Mouse (Mus musculus): ENCODE results near the gene Pde6c. TPM values are rescaled to one million over a fixed set of nuclear protein-coding genes. Genes with fewer than 3 reads are reported as not detected.
A peak's percentile ranks its signal among the peaks of the same experiment; 100 is the strongest.

The Pde6c gene
- polyA plus RNA-seq, 1 experiment from 2014 or later, result not detected

DNA sequence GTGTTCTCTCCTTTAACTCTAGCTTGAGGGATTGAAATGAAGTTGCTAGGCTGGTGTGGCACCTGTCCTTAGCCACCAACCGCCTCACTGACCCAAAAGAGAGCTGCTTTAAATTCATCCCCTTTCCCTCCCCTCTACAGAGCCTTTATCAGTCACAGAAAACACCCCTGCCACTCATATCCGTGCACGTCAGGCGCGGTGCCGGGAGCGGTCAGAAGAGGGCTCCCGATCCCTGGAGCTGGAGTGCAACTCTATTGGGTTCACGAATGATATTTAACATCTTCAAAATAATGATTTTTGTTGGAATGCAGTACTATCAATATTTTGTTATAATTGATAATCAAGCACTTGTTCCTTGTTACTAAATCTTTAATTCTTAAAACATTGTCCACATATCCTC is 74.1 kb downstream of the Pde6c start:
- H3K4me2 ChIP-seq, result no peak overlapping the region
- WGBS, result 56% methylated on average over 9 of the region's 9 CpGs
- H3K27me3 ChIP-seq (replicated peaks), result no peaks in the 10 kb centered on the region
- H3K4me1 ChIP-seq, result no peaks in the 10 kb centered on the region
- no peak for ATAC-seq (ENCODE audit: extremely low read depth, insufficient number of reproducible peaks, low FRiP score, low TSS enrichment)
- 0 out of 2 replicates have a peak, but pooled peaks cover 2% of the 10 kb centered on the region for H3K9me3 ChIP-seq
- no peak overlapping the region for H3K9ac ChIP-seq
- H3K27ac ChIP-seq (replicated peaks), result no peak overlapping the region
- H3K4me3 ChIP-seq, result no peak overlapping the region
- peaks cover 43% of the 10 kb centered on the region for H3K36me3 ChIP-seq

DNA sequence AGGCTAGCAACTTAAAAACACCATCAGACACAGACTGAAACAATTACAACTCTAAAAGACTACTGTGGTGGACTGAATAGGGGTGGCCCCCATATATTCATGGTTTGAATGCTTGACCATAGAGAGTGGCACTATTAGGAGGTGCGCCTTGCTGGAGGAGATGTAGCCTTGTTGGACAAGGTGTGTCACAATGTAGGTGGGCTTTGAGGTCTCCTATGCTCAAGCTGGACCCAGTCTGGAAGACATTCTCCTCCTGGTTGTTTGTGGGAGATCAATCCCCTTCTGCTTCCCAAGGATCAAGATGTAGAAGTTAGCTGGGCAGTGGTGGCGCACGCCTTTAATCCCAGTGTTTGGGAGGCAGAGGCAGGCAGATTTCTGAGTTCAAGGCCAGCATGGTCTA is 85.1 kb downstream of the Pde6c start:
- Histone ChIP-seq H3K36me3 (peaks cover 45% of the 10 kb centered on the region), H3K4me1 (peaks cover 2% of the 10 kb centered on the region), H3K27me3 (replicated peaks) (no peaks in the 10 kb centered on the region), H3K4me3 (no peak overlapping the region), H3K9me3 (no peaks in the 10 kb centered on the region), H3K4me2 (no peak overlapping the region), H3K27ac (replicated peaks) (no peak overlapping the region), H3K9ac (no peak overlapping the region)
- no peak for ATAC-seq (ENCODE audit: extremely low read depth, insufficient number of reproducible peaks, low FRiP score, low TSS enrichment)
- WGBS, result 96% methylated on average over 3 of the region's 3 CpGs

DNA sequence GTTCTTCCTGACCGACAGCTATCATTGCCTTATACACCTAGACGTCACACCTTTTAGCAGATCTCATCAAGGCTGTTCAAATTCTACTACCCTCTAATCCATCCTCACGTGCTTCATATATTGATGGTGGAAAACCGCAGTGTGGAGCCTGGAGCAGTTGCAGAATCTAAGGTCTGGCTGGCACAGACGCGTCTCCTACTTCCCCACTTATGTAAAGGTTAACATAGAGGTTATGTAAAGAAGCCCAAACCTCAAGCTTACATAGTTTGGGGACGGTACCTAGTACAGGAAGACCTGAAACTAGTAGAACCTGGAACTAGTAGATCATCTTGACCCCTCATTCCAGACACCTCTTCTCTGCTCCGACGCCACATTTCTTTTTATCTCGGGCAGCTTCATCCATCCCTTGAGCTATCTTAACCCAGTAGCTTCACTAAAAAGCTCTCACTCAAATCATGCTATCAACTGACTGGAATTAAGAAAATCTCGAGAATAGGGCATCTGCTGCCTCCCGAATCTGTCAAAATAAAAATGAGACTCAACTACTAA is 90.8 kb downstream of the Pde6c start:
- Histone ChIP-seq H3K36me3 (peaks cover 10% of the 10 kb centered on the region), H3K4me1 (peaks cover 14% of the 10 kb centered on the region), H3K4me2 (peak overlapping the region; percentile 81), H3K4me3 (peak overlapping the region; percentile 86), H3K9ac (peak overlapping the region; percentile 86), H3K9me3 (no peaks in the 10 kb centered on the region), H3K27me3 (replicated peaks) (no peaks in the 10 kb centered on the region), H3K27ac (replicated peaks) (peak overlapping the region; percentile 89)
- 0 out of 2 replicates have a peak, but pooled peaks have one; percentile 31 for ATAC-seq (ENCODE audit: extremely low read depth, insufficient number of reproducible peaks, low FRiP score, low TSS enrichment)
- WGBS, result 12% methylated on average over 12 of the region's 12 CpGs

DNA sequence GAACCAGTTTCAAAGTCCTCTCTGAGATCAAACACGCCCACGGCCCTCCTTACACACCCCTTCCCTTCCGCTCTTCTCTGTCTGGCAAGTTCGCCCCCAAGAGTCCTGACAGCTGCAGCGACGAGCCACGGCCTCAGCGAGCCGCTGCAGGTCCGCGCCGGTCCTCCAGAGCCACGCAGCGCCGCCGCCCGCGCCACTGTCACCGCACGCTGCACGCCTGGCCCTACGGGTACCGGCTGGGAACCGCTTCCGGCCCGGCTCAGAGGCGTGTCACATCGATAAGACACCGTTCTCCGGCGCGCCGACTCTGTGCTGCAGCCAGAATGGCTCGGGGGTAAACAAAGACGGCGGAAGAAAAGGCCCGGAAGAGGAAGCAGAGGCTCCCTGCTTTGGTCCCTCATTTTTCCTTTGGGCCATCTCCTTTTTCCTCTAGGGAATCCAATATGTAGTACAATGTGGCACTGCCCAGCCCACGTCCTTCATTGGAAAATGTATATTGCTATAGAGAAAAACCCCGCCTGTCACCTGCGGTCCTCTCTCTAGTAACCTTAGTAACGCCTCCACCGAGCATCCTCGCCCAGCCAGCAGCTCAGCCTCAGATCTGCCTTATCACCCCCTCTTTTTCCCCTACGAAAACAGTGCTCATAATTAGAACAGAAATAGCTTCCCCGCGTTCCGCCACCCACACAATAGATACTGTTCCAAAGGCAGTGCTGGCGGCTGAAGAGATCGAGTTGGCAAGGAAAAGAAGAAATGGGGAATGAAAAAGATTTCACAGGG is 91.5 kb downstream of the Pde6c start, which contains the start of gene Fra10ac1:
Fra10ac1 (minus strand) TSS at position 252 of the 780 bp plus-strand sequence.
- Histone ChIP-seq H3K9me3 (no peaks in the 10 kb centered on the region), H3K27me3 (replicated peaks) (no peaks in the 10 kb centered on the region), H3K36me3 (peaks cover 5% of the 10 kb centered on the region), H3K9ac (peak within 1 kb of the TSS; percentile 86), H3K4me1 (peaks cover 14% of the 10 kb centered on the region), H3K4me2 (peak within 1 kb of the TSS; percentile 81), H3K27ac (replicated peaks) (peak within 1 kb of the TSS; percentile 89), H3K4me3 (peak within 1 kb of the TSS; percentile 86)
- peak; percentile 85 for ATAC-seq (ENCODE audit: extremely low read depth, insufficient number of reproducible peaks, low FRiP score, low TSS enrichment)
- WGBS, result 0% methylated on average over 49 of the region's 49 CpGs

DNA sequence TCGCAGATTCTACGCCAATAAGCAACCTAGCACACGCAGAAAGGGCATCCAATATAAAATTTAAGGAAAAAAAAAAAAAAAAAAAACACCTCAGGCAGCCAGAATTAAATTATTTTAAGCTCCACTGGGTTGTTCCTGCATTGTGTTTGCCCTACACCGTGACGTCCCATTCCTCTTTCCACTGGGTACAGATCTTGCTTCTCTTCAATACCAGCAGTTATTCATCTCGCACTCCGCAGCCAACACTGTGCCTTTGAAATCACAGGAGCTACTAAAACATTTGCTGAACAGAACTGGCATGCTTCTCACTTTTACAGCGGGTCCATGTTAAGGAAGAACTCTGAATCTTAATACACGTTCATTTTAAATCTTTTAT is 92.1 kb downstream of the Pde6c start:
- H3K9me3 ChIP-seq, result no peaks in the 10 kb centered on the region; the same call in none of the 2 replicates
- H3K27ac ChIP-seq (replicated peaks), result peak overlapping the region; percentile 89
- peak overlapping the region; percentile 86 for H3K9ac ChIP-seq
- H3K4me2 ChIP-seq, result peak overlapping the region; percentile 81
- H3K4me3 ChIP-seq, result peak overlapping the region; percentile 86
- H3K4me1 ChIP-seq, result peaks cover 14% of the 10 kb centered on the region
- WGBS, result 23% methylated on average over 9 of the region's 9 CpGs
- H3K27me3 ChIP-seq (replicated peaks), result no peaks in the 10 kb centered on the region
- peaks cover 2% of the 10 kb centered on the region for H3K36me3 ChIP-seq
- no peak for ATAC-seq (ENCODE audit: extremely low read depth, insufficient number of reproducible peaks, low FRiP score, low TSS enrichment)

DNA sequence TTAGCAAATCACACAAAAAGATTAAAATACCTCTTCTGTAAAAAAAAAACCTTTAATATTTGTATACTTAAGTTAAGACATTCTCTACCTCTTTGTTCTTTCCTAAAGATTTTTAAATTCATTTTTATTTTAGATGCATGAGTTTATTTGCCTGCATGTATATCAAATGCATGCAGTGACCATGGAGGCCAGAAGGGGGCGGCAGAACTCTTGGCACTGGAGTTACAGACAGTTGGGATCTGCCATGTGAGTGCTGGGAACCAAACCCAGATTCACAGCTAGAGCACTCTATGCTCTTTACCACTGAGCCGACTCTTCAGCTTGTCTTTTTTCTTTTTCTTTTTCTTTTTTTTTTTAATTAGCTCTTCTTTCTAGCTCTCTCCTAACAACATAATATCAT is 96.1 kb downstream of the Pde6c start:
- Histone ChIP-seq H3K27ac (replicated peaks) (no peak overlapping the region), H3K4me1 (peaks cover 5% of the 10 kb centered on the region; the same call in 1 of the 2 replicates), H3K4me2 (no peak overlapping the region), H3K4me3 (no peak overlapping the region), H3K9me3 (no peaks in the 10 kb centered on the region; the same call in none of the 2 replicates), H3K9ac (no peak overlapping the region), H3K27me3 (replicated peaks) (no peaks in the 10 kb centered on the region), H3K36me3 (no peaks in the 10 kb centered on the region)
- ATAC-seq (ENCODE audit: extremely low read depth, insufficient number of reproducible peaks, low FRiP score, low TSS enrichment), result no peak
- 50% methylated on average over 2 of the region's 2 CpGs for WGBS

DNA sequence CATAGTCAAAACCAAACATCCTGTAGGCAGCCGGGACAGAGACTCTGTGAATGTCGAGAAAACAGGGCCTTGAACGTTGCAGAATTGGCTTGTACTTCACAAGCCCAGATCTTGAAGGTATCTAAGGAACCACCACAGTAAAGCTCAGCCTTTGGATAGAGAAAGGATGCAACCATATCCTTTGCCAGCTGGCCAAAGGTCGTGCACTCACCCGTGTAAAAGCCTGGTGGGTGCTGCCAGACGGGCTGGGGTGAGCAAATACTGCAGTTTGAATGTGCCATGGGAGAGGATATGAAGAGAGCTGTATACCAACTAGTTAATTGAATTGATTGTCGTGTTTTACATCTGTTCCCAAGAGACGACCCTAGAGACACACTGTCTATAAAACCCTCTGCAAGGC is 99.5 kb downstream of the Pde6c start:
- Histone ChIP-seq H3K4me3 (no peak overlapping the region), H3K9me3 (no peaks in the 10 kb centered on the region; the same call in none of the 2 replicates), H3K27ac (replicated peaks) (no peak overlapping the region), H3K4me2 (no peak overlapping the region), H3K36me3 (no peaks in the 10 kb centered on the region), H3K9ac (no peak overlapping the region), H3K4me1 (no peaks in the 10 kb centered on the region), H3K27me3 (replicated peaks) (no peaks in the 10 kb centered on the region)
- no peak for ATAC-seq (ENCODE audit: extremely low read depth, insufficient number of reproducible peaks, low FRiP score, low TSS enrichment)
- 64% methylated on average over 8 of the region's 8 CpGs for WGBS

DNA sequence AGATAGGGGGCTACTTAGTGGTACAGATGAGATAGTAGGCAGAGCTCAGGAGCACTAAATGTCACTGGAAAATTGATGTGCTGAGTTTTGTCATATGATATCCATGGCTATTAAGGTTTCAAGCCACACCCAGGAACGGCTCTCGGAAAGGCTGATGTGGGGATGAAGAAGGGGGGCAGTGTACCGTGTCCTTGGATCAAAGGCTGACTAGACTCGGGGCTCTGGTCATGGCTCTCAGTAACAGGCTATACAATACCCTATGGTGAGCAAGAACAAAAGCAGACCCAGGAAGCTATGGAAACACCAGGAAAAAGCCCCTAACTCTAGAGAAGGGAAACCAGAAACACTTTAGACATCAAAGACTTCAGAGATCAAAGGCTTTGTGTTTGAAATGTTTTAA is 99.9 kb downstream of the Pde6c start:
- Histone ChIP-seq H3K9me3 (no peaks in the 10 kb centered on the region; the same call in none of the 2 replicates), H3K4me1 (no peaks in the 10 kb centered on the region), H3K4me2 (no peak overlapping the region), H3K4me3 (no peak overlapping the region), H3K9ac (no peak overlapping the region), H3K27ac (replicated peaks) (no peak overlapping the region), H3K27me3 (replicated peaks) (no peaks in the 10 kb centered on the region), H3K36me3 (no peaks in the 10 kb centered on the region)
- no peak for ATAC-seq (ENCODE audit: extremely low read depth, insufficient number of reproducible peaks, low FRiP score, low TSS enrichment)
- WGBS, result 57% methylated on average over 4 of the region's 4 CpGs

Other genes starting within 250 kb of the Pde6c start
- 4.8 and 5.7 TPM in 2 replicates for gene Myof, start 89.2 kb upstream of the Pde6c start, polyA plus RNA-seq (2015; fragmentation: Nextera tagmentation; extraction: Ambion mirVana)
- 25.5 and 26.6 TPM in 2 replicates for gene Cep55, start 77.8 kb upstream of the Pde6c start, polyA plus RNA-seq (2015; fragmentation: Nextera tagmentation; extraction: Ambion mirVana)
- gene Ffar4, start 35.7 kb upstream of the Pde6c start, polyA plus RNA-seq (2015; fragmentation: Nextera tagmentation; extraction: Ambion mirVana), result 0.11 and 0.20 TPM in 2 replicates
- 8.3 and 55.7 TPM in 2 replicates for gene Rbp4, start 7.5 kb upstream of the Pde6c start, polyA plus RNA-seq (2015; fragmentation: Nextera tagmentation; extraction: Ambion mirVana)
- 24.4 and 27.5 TPM in 2 replicates for gene Fra10ac1, start 91.4 kb downstream of the Pde6c start, polyA plus RNA-seq (2015; fragmentation: Nextera tagmentation; extraction: Ambion mirVana)
- 0.05 TPM in 1 of 2 replicates, not detected in the other for gene Lgi1, start 131.8 kb downstream of the Pde6c start, polyA plus RNA-seq (2015; fragmentation: Nextera tagmentation; extraction: Ambion mirVana)

Data from heart, embryonic 13.5 days (tissue).